Mouse (Mus musculus) cerebellum, postnatal 4 days (tissue): Measurements from ENCODE around the gene Usp30.

Experiments
- DNase-seq, 2 experiments: peaks; one replicate each; pipeline ENCODE4 v3.0.0; 2022; ENCODE audit warnings: low spot score in 2 of 2, mixed read lengths in 1 of 2

Gene Usp30

GRCm38 (mm10) chr5:114127374-114128349, 62.4 kb downstream of the Usp30 start, which contains the start of gene Alkbh2:
TSS of gene Alkbh2 (minus strand) at chr5:114128218.
- DNase-seq, result peak; percentile 67 to 84

- no peak for DNase-seq
Measured at GRCm38 (mm10) chr5:114129550-114130210, 64.4 kb downstream of the Usp30 start.

- DNase-seq, result peak in 1 of 2 experiments; percentile 72
Measured at GRCm38 (mm10) chr5:114130211-114130605, 64.9 kb downstream of the Usp30 start, which contains the start of gene Ung. TSS of gene Ung (plus strand) at chr5:114130386.

GRCm38 (mm10) chr5:114130698-114131520, 65.6 kb downstream of the Usp30 start:
- DNase-seq, result peak; percentile 94 to 97

GRCm38 (mm10) chr5:114131521-114131840, 66.2 kb downstream of the Usp30 start:
- peak in 1 of 2 experiments; percentile 42 for DNase-seq

GRCm38 (mm10) chr5:114132841-114133240, 67.6 kb downstream of the Usp30 start:
- no peak for DNase-seq

- DNase-seq, result peak; percentile 50 to 51
Measured at GRCm38 (mm10) chr5:114134091-114134534, 68.9 kb downstream of the Usp30 start.

- DNase-seq, result no peak
Measured at GRCm38 (mm10) chr5:114135516-114135915, 70.3 kb downstream of the Usp30 start.

GRCm38 (mm10) chr5:114137481-114138276, 72.4 kb downstream of the Usp30 start:
- DNase-seq, result no peak

GRCm38 (mm10) chr5:114138277-114139164, 73.3 kb downstream of the Usp30 start:
- no peak for DNase-seq

GRCm38 (mm10) chr5:114139175-114139574, 73.9 kb downstream of the Usp30 start:
- peak in 1 of 2 experiments; percentile 81 for DNase-seq

- no peak for DNase-seq
Measured at GRCm38 (mm10) chr5:114146028-114146888, 81.0 kb downstream of the Usp30 start, which contains the start of gene Acacb. TSS of gene Acacb (plus strand) at chr5:114146535.

GRCm38 (mm10) chr5:114147043-114147972, 82.0 kb downstream of the Usp30 start:
- DNase-seq, result no peak

GRCm38 (mm10) chr5:114152359-114153092, 87.3 kb downstream of the Usp30 start:
- no peak for DNase-seq

GRCm38 (mm10) chr5:114153490-114153889, 88.2 kb downstream of the Usp30 start:
- DNase-seq, result no peak

- DNase-seq, result no peak
Measured at GRCm38 (mm10) chr5:114154765-114155164, 89.5 kb downstream of the Usp30 start.
